Mouse (Mus musculus) cortical plate, adult 2 months (tissue): ENCODE results near the gene Gatm. TPM values are rescaled to one million over a fixed set of nuclear protein-coding genes. Genes with fewer than 3 reads are reported as not detected.

Experiments used
- H3K27ac ChIP-seq: fragments of 200-500 bp; 2 replicates; pipeline ENCODE4 v1.5.1; 2012; ENCODE audit warnings: low read length, control low read depth, inconsistent platforms; ENCODE audit not compliant: insufficient read depth
- H3K4me1 ChIP-seq: fragments of 200-500 bp; 2 replicates; pipeline ENCODE4 v1.6.1; 2011; ENCODE audit warnings: low read length; ENCODE audit not compliant: control insufficient read depth, insufficient read depth
- H3K4me3 ChIP-seq: fragments of 200-500 bp; 2 replicates; pipeline ENCODE4 v1.5.1; 2011; ENCODE audit warnings: mild to moderate bottlenecking, low read length, control low read depth; ENCODE audit not compliant: insufficient read depth
- CTCF ChIP-seq: fragments of 200-500 bp; IDR thresholded peaks from 2 replicates; pipeline ENCODE4 v1.5.1; 2011; ENCODE audit warnings: mild to moderate bottlenecking, control low read depth, low read length; ENCODE audit not compliant: insufficient read depth; ENCODE audit errors: extremely low read depth
- POLR2A ChIP-seq: fragments of 200-500 bp; IDR thresholded peaks from 2 replicates; pipeline ENCODE4 v1.6.1; 2011; ENCODE audit warnings: mild to moderate bottlenecking, low read length, control low read depth; ENCODE audit not compliant: insufficient read depth; ENCODE audit errors: extremely low read depth
- polyA plus RNA-seq: library from polyadenylated mRNA; depleted of rRNA; stranded (reverse); fragments of >200 nt; gene quantifications from 2 replicates; pipeline ENCODE4 v1.2.3, GENCODE M21; 2012

Gene Gatm
- polyA plus RNA-seq, 1 experiment, result 140 TPM

GRCm38 (mm10) chr2:122636686-122637085, 25.6 kb upstream of the Gatm start, which contains the start of gene AA467197:
Gene AA467197 (plus strand): TSS chr2:122636986.
- Histone ChIP-seq H3K27ac (no peak within 1 kb of the TSS), H3K4me1 (peaks cover under 1% of the 10 kb centered on the region; the same call in 1 of the 2 replicates), H3K4me3 (peak within 1 kb of the TSS; percentile 23; the same call in 1 of the 2 replicates)
- TF ChIP-seq POLR2A (no peak), CTCF (no peak)

DNA sequence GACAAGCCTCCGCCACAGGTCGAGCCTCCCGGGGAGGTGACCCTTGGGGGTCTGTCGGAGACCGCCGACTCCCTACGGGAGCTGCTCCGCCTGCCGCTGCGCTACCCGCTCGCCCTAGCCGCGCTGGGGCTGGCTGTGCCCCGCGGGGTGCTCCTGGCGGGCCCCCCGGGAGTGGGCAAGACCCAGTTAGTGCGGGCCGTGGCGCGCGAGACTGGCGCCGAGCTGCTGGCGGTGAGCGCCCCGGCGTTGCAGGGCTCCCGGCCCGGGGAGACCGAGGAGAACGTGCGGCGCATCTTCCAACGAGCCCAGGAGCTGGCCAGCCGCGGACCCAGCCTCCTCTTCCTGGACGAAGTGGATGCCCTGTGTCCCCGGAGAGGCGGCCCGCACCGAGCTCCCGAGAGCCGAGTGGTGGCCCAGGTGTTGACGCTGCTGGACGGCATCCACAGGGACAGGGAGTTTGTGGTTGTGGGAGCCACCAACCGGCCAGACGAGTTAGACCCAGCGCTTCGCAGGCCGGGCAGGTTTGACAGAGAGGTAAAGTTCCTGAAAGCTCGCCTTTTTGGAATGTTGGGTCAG, 20.2 kb upstream of the Gatm start:
- Histone ChIP-seq H3K4me3 (peak overlapping the region; percentile 65), H3K27ac (no peak overlapping the region), H3K4me1 (peaks cover 2% of the 10 kb centered on the region; the same call in 1 of the 2 replicates)
- TF ChIP-seq CTCF, result no peak
- no peak for TF ChIP-seq POLR2A

GRCm38 (mm10) chr2:122630465-122631225, 19.5 kb upstream of the Gatm start:
- Histone ChIP-seq H3K4me3 (peak overlapping the region; percentile 65), H3K4me1 (peaks cover 2% of the 10 kb centered on the region; the same call in 1 of the 2 replicates), H3K27ac (peak overlapping the region; percentile 68)
- TF ChIP-seq CTCF, result no peak
- TF ChIP-seq POLR2A, result peak; percentile 74; the same call in 1 of the 2 replicates

DNA sequence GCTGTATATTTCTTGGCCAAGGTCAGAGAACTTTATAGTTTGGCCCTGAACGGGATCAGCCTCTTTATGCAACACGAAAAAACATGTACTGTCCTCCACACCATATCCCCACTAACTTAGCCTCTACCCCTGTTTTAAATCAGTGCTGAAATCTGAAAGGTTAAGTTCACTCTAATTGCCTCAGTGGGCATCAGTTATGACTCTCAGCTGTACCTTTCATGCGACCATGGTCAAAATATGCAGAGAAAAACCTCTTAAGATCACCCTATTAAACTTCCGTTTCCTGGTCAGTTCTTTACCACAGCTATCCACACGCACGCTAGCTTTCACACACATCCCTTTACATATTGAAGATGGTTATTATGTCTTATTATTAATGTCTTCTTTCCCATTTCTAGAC, 18.8 kb upstream of the Gatm start:
- Histone ChIP-seq H3K4me1 (peaks cover 2% of the 10 kb centered on the region; the same call in 1 of the 2 replicates), H3K4me3 (peak overlapping the region; percentile 65; the same call in 1 of the 2 replicates), H3K27ac (no peak overlapping the region)
- TF ChIP-seq POLR2A, result no peak
- TF ChIP-seq CTCF, result no peak

DNA sequence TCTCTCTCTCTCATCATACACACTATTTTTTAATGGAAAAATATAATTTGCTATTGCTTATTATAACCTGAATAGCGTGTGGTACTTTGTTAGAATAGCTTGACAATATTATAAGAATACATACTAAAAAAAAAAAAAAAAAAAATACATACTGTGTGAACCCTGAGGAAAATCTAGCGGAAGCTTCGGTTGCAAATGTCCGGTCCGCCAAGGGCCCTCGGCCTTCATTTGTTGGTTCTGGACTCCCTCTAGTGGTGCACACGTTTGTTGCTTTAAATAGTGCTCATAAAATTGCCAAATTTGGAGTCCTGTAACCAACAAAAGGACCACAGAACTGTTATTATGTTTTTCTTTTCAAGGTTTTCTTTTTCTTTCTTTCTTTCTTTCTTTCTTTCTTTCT, 17.9 kb upstream of the Gatm start:
- Histone ChIP-seq H3K27ac (no peak overlapping the region), H3K4me3 (no peak overlapping the region), H3K4me1 (peaks cover 2% of the 10 kb centered on the region; the same call in 1 of the 2 replicates)
- TF ChIP-seq POLR2A, result no peak
- TF ChIP-seq CTCF, result peak; percentile 86

- TF ChIP-seq CTCF (no peak), POLR2A (no peak)
- Histone ChIP-seq H3K4me3 (no peak overlapping the region), H3K27ac (no peak overlapping the region; the same call in 1 of the 2 replicates)
Measured at GRCm38 (mm10) chr2:122625930-122626329, 14.8 kb upstream of the Gatm start.

GRCm38 (mm10) chr2:122621337-122622110, 10.4 kb upstream of the Gatm start:
- Histone ChIP-seq H3K4me1 (no peaks in the 10 kb centered on the region; the same call in 1 of the 2 replicates), H3K27ac (no peak overlapping the region), H3K4me3 (no peak overlapping the region)
- TF ChIP-seq POLR2A (no peak), CTCF (no peak)

More at GRCm38 (mm10) chr2:122625930-122626329, 14.8 kb upstream of the Gatm start:
- no peaks in the 10 kb centered on the region for H3K4me1 ChIP-seq

GRCm38 (mm10) chr2:122618719-122619118, 7.6 kb upstream of the Gatm start:
- TF ChIP-seq CTCF (no peak), POLR2A (no peak)
- H3K4me3 ChIP-seq, result no peak overlapping the region
- H3K27ac ChIP-seq, result no peak overlapping the region
- H3K4me1 ChIP-seq, result peaks cover 2% of the 10 kb centered on the region; the same call in 1 of the 2 replicates

GRCm38 (mm10) chr2:122617792-122618191, 6.7 kb upstream of the Gatm start:
- H3K27ac ChIP-seq, result peak overlapping the region; percentile 51
- no peak overlapping the region for H3K4me3 ChIP-seq
- H3K4me1 ChIP-seq, result peaks cover 2% of the 10 kb centered on the region; the same call in 1 of the 2 replicates
- TF ChIP-seq POLR2A (no peak), CTCF (no peak)
